In the genomic region with DNA sequence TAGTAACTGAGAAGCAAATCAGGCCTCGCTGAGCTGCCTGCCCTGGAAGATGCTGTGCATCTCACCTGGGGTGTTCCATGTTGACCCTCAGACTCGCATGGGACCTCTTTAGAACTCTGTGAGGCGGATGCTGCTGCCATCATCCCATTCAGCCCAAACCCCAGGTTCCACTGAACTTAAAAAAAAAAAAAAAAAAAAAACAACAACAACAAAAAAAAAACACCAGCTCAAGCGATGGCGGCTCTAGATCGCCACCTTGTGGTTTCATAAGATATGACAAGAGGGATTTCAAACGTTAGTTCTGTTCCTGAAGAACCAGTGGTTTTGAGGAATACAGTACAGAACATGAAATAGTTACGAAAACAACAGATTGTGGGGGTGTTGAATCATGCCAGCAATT, we compare ENCODE assay signal across 8 mouse cellular contexts. TPM values are rescaled to one million over a fixed set of nuclear protein-coding genes. Genes with fewer than 3 reads are reported as not detected.
DNase-seq lines count a peak whose midpoint lies in the region; ATAC-seq lines count a peak whose summit lies in the region.

No protein-coding gene starts in this region.

- no peak overlapping the region for H3K4me2 ChIP-seq in forebrain, embryonic 11.5 days (ENCODE audit: low read depth, low read length, severe bottlenecking)
- H3K4me2 ChIP-seq in forebrain, embryonic 12.5 days: no peak overlapping the region
- no peak overlapping the region for H3K4me2 ChIP-seq in midbrain, embryonic 14.5 days (ENCODE audit: low read length)

- no peak overlapping the region for H3K9ac ChIP-seq in forebrain, embryonic 11.5 days (ENCODE audit: low read length)
- H3K9ac ChIP-seq in forebrain, embryonic 12.5 days: no peak overlapping the region
- no peak overlapping the region for H3K9ac ChIP-seq in midbrain, embryonic 14.5 days (replicated peaks; ENCODE audit: low read length)

- no peaks in the 10 kb centered on the region for H3K36me3 ChIP-seq in forebrain, embryonic 11.5 days (ENCODE audit: control insufficient read depth, insufficient read depth, low read length)
- H3K36me3 ChIP-seq in forebrain, embryonic 12.5 days (replicated peaks): no peaks in the 10 kb centered on the region
- no peaks in the 10 kb centered on the region for H3K36me3 ChIP-seq in midbrain, embryonic 14.5 days (ENCODE audit: control insufficient read depth, insufficient read depth, low read length)
- H3K36me3 ChIP-seq in midbrain, embryonic 10.5 days: no peaks in the 10 kb centered on the region

- peak; percentile 67 for DNase-seq in forebrain, embryonic 11.5 days (ENCODE audit: low spot score)
- DNase-seq in midbrain, embryonic 14.5 days: peak; percentile 80
- no peak for DNase-seq in midbrain, embryonic 10.5 days (ENCODE audit: low spot score)
- DNase-seq in cerebellum, adult 9-11 months: peak; percentile 10
- DNase-seq in layer of hippocampus, postnatal 10 days (ENCODE audit: low spot score in 2 of 2): peak; percentile 49 to 58
- peak; percentile 40 for DNase-seq in right cerebral cortex, postnatal 4 days

- no peaks in the 10 kb centered on the region for H3K27me3 ChIP-seq in forebrain, embryonic 11.5 days (ENCODE audit: control insufficient read depth, insufficient read depth, low read length)
- H3K27me3 ChIP-seq in forebrain, embryonic 12.5 days: no peaks in the 10 kb centered on the region
- no peaks in the 10 kb centered on the region for H3K27me3 ChIP-seq in midbrain, embryonic 14.5 days (ENCODE audit: control insufficient read depth, insufficient read depth, low read length)
- H3K27me3 ChIP-seq in midbrain, embryonic 10.5 days (ENCODE audit: low read depth, poor library complexity, severe bottlenecking): no peaks in the 10 kb centered on the region

- H3K4me1 ChIP-seq in forebrain, embryonic 11.5 days (replicated peaks; ENCODE audit: control insufficient read depth, insufficient read depth, low read length): no peaks in the 10 kb centered on the region
- H3K4me1 ChIP-seq in forebrain, embryonic 12.5 days: no peaks in the 10 kb centered on the region
- no peaks in the 10 kb centered on the region for H3K4me1 ChIP-seq in midbrain, embryonic 14.5 days (ENCODE audit: control insufficient read depth, insufficient read depth, low read length)
- no peaks in the 10 kb centered on the region for H3K4me1 ChIP-seq in midbrain, embryonic 10.5 days

- H3K4me3 ChIP-seq in forebrain, embryonic 11.5 days (ENCODE audit: low read depth, low read length): no peak overlapping the region
- no peak overlapping the region for H3K4me3 ChIP-seq in forebrain, embryonic 12.5 days (replicated peaks)
- no peak overlapping the region for H3K4me3 ChIP-seq in midbrain, embryonic 14.5 days (replicated peaks; ENCODE audit: low read depth, low read length)
- no peak overlapping the region for H3K4me3 ChIP-seq in midbrain, embryonic 10.5 days

- no peak overlapping the region for H3K27ac ChIP-seq in forebrain, embryonic 11.5 days (ENCODE audit: low read depth, low read length)
- no peak overlapping the region for H3K27ac ChIP-seq in forebrain, embryonic 12.5 days
- H3K27ac ChIP-seq in midbrain, embryonic 14.5 days (replicated peaks; ENCODE audit: low read depth, low read length): no peak overlapping the region
- no peak overlapping the region for H3K27ac ChIP-seq in midbrain, embryonic 10.5 days (replicated peaks)

- H3K9me3 ChIP-seq in forebrain, embryonic 11.5 days (ENCODE audit: control insufficient read depth, low read length): no peaks in the 10 kb centered on the region
- no peaks in the 10 kb centered on the region for H3K9me3 ChIP-seq in forebrain, embryonic 12.5 days
- no peaks in the 10 kb centered on the region for H3K9me3 ChIP-seq in midbrain, embryonic 14.5 days (ENCODE audit: control insufficient read depth, low read length)
- no peaks in the 10 kb centered on the region for H3K9me3 ChIP-seq in midbrain, embryonic 10.5 days (replicated peaks)

- 25% methylated on average over 8 of the region's 8 CpGs for WGBS in forebrain, embryonic 11.5 days
- 24% methylated on average over 8 of the region's 8 CpGs for WGBS in forebrain, embryonic 12.5 days
- WGBS in midbrain, embryonic 14.5 days: 29% methylated on average over 8 of the region's 8 CpGs
- 27% methylated on average over 8 of the region's 8 CpGs for WGBS in midbrain, embryonic 10.5 days

- ATAC-seq in forebrain, embryonic 11.5 days (replicated peaks; ENCODE audit: low FRiP score): no peak
- no peak for ATAC-seq in forebrain, embryonic 12.5 days (ENCODE audit: low FRiP score)
- no peak for ATAC-seq in midbrain, embryonic 14.5 days (ENCODE audit: low FRiP score, low TSS enrichment)
- ATAC-seq in frontal cortex, adult (ENCODE audit: low TSS enrichment): no peak

RNA-seq across cellular contexts. Expression of a gene that starts 22.2 kb away (rescaled TPM):
- polyA plus RNA-seq in forebrain, embryonic 11.5 days (2014; fragmentation: Nextera tagmentation; extraction: Ambion mirVana): 0.13 TPM in 2 replicates
- 0.45 and 0.78 TPM in 2 replicates for polyA plus RNA-seq in forebrain, embryonic 12.5 days (2016; fragmentation: Nextera tagmentation; extraction: Ambion mirVana)
- 0.33 and 0.72 TPM in 2 replicates for polyA plus RNA-seq in midbrain, embryonic 14.5 days (2014; fragmentation: Nextera tagmentation; extraction: Ambion mirVana)
- 0.11 and 0.16 TPM in 2 replicates for polyA plus RNA-seq in midbrain, embryonic 10.5 days (2016; fragmentation: Nextera tagmentation; extraction: Ambion mirVana)
- 1 to 10 TPM; 2.2 to 2.8 TPM for total RNA-seq in layer of hippocampus, postnatal 10 days (2021)

RNA-seq across cellular contexts. Expression of a gene that starts 43.0 kb away (rescaled TPM):
- 15.2 and 18.2 TPM in 2 replicates for polyA plus RNA-seq in forebrain, embryonic 11.5 days (2014; fragmentation: Nextera tagmentation; extraction: Ambion mirVana)
- polyA plus RNA-seq in forebrain, embryonic 12.5 days (2016; fragmentation: Nextera tagmentation; extraction: Ambion mirVana): 17.7 and 18.3 TPM in 2 replicates
- 17.1 and 21.8 TPM in 2 replicates for polyA plus RNA-seq in midbrain, embryonic 14.5 days (2014; fragmentation: Nextera tagmentation; extraction: Ambion mirVana)
- polyA plus RNA-seq in midbrain, embryonic 10.5 days (2016; fragmentation: Nextera tagmentation; extraction: Ambion mirVana): 8.8 and 11.5 TPM in 2 replicates
- total RNA-seq in layer of hippocampus, postnatal 10 days (2021): 10 to 100 TPM; 42.0 TPM

RNA-seq across cellular contexts. Expression of a gene that starts 43.3 kb away (rescaled TPM):
- polyA plus RNA-seq in forebrain, embryonic 11.5 days (2014; fragmentation: Nextera tagmentation; extraction: Ambion mirVana): 30.4 and 32.6 TPM in 2 replicates
- polyA plus RNA-seq in forebrain, embryonic 12.5 days (2016; fragmentation: Nextera tagmentation; extraction: Ambion mirVana): 27.8 and 28.5 TPM in 2 replicates
- polyA plus RNA-seq in midbrain, embryonic 14.5 days (2014; fragmentation: Nextera tagmentation; extraction: Ambion mirVana): 33.4 and 36.7 TPM in 2 replicates
- 38.1 and 42.0 TPM in 2 replicates for polyA plus RNA-seq in midbrain, embryonic 10.5 days (2016; fragmentation: Nextera tagmentation; extraction: Ambion mirVana)
- total RNA-seq in layer of hippocampus, postnatal 10 days (2021): 10 to 100 TPM; 14.8 to 15.7 TPM

RNA-seq across cellular contexts. Expression of a gene that starts 56.5 kb away (rescaled TPM):
- polyA plus RNA-seq in forebrain, embryonic 11.5 days (2014; fragmentation: Nextera tagmentation; extraction: Ambion mirVana): 222 and 256 TPM in 2 replicates
- 326 and 334 TPM in 2 replicates for polyA plus RNA-seq in forebrain, embryonic 12.5 days (2016; fragmentation: Nextera tagmentation; extraction: Ambion mirVana)
- polyA plus RNA-seq in midbrain, embryonic 14.5 days (2014; fragmentation: Nextera tagmentation; extraction: Ambion mirVana): 148 and 169 TPM in 2 replicates
- 296 and 299 TPM in 2 replicates for polyA plus RNA-seq in midbrain, embryonic 10.5 days (2016; fragmentation: Nextera tagmentation; extraction: Ambion mirVana)
- total RNA-seq in layer of hippocampus, postnatal 10 days (2021): 100 to 1,000 TPM; 131 to 149 TPM
